Mouse (Mus musculus): ENCODE measurements around the gene Mtfmt. TPM values are rescaled to one million over a fixed set of nuclear protein-coding genes. Genes with fewer than 3 reads are reported as not detected.

Gene Mtfmt
- polyA plus RNA-seq, 1 experiment from 2014 or later: 14.6 TPM

DNA sequence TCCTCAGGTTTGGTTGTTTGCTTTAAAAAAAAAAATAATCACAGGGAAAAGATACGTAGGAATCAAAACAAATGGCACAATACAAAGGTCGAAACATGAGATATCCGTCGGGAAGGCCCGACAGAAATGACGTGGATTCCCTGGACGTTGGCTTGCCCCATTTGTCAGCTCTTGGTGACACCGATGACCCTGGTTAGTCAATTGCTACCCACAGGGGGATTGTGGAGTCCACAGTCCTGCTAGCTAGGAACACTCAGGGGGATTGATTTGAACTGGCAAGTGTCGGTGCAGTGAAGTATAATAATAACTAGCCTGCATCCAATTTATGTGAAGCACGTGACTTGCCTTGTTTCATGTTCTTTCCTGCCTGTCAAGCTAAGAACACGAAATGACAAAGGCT lies 32.1 kb downstream of the Mtfmt start:
- Histone ChIP-seq H3K27me3 (replicated peaks; ENCODE audit: control insufficient read depth, insufficient read depth, low read length) (no peaks in the 10 kb centered on the region), H3K9ac (ENCODE audit: low read depth, low read length) (no peak overlapping the region), H3K36me3 (ENCODE audit: control insufficient read depth, insufficient read depth, low read length) (peaks cover 32% of the 10 kb centered on the region), H3K27ac (replicated peaks; ENCODE audit: low read depth, low read length) (no peak overlapping the region), H3K4me3 (ENCODE audit: low read depth, low read length) (no peak overlapping the region), H3K4me2 (ENCODE audit: low read depth, low read length) (no peak overlapping the region), H3K9me3 (ENCODE audit: control insufficient read depth, low read length) (no peaks in the 10 kb centered on the region), H3K4me1 (ENCODE audit: control insufficient read depth, insufficient read depth, low read length) (peaks cover 6% of the 10 kb centered on the region; the same call in 1 of the 2 replicates)
- DNase-seq (ENCODE audit: low spot score) (peak; percentile 53), ATAC-seq (ENCODE audit: low read depth) (no peak)
- WGBS: 33% methylated on average over 11 of the region's 11 CpGs

DNA sequence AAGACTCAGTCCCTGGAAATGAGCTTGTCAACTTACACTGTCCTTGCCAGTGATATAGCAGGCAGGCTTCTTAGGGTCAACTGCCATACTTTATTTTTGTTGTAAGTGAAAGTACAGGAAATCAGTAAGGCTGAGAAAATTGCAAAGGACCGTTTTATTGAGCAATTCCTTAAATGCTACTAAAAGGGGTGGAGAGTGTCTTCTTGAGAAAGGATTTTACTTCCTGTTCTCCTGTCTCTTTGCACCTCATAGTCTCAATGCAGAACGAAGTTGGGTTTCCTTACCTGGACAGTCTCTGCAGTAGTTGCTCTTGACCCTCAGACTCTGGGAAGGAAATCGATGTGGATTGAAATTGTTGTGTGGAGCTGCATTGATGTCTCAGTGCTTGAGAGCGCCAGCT lies 37.2 kb downstream of the Mtfmt start:
- Histone ChIP-seq H3K9me3 (ENCODE audit: control insufficient read depth, low read length) (no peaks in the 10 kb centered on the region), H3K4me2 (ENCODE audit: low read depth, low read length) (no peak overlapping the region), H3K27ac (replicated peaks; ENCODE audit: low read depth, low read length) (no peak overlapping the region), H3K4me1 (ENCODE audit: control insufficient read depth, insufficient read depth, low read length) (peaks cover 3% of the 10 kb centered on the region; the same call in 1 of the 2 replicates), H3K36me3 (ENCODE audit: control insufficient read depth, insufficient read depth, low read length) (peaks cover 66% of the 10 kb centered on the region), H3K9ac (ENCODE audit: low read depth, low read length) (no peak overlapping the region), H3K27me3 (replicated peaks; ENCODE audit: control insufficient read depth, insufficient read depth, low read length) (no peaks in the 10 kb centered on the region), H3K4me3 (ENCODE audit: low read depth, low read length) (no peak overlapping the region)
- ATAC-seq (ENCODE audit: low read depth): no peak
- no peak for DNase-seq (ENCODE audit: low spot score)
- WGBS: 86% methylated on average over 4 of the region's 4 CpGs

DNA sequence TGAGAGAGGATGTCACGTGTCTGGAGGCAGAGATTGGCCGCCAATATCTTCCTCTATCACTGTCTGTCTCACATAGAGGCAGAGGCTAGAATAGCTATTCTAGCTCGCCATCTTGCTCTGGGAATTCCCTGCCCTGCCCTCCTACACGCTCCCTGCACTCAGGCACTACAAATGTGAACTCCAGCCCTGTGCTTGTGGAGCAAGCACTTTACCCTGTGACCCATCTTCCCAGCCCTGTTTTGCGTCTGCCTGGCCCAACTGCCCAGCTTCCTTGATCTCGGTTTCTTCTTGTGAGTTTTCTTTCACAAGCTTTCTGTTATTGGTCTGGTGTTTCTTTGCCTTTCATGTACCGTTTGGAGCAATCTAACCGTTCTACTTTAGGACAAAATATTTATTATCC lies 43.6 kb downstream of the Mtfmt start:
- no peaks in the 10 kb centered on the region for H3K4me1 ChIP-seq (ENCODE audit: control insufficient read depth, insufficient read depth, low read length)
- H3K36me3 ChIP-seq (ENCODE audit: control insufficient read depth, insufficient read depth, low read length): peaks cover 91% of the 10 kb centered on the region
- no peaks in the 10 kb centered on the region for H3K9me3 ChIP-seq (ENCODE audit: control insufficient read depth, low read length)
- 83% methylated on average over 8 of the region's 8 CpGs for WGBS
- no peaks in the 10 kb centered on the region for H3K27me3 ChIP-seq (replicated peaks; ENCODE audit: control insufficient read depth, insufficient read depth, low read length)
- no peak overlapping the region for H3K9ac ChIP-seq (ENCODE audit: low read depth, low read length)
- no peak overlapping the region for H3K4me3 ChIP-seq (ENCODE audit: low read depth, low read length)
- no peak overlapping the region for H3K4me2 ChIP-seq (ENCODE audit: low read depth, low read length)
- no peak overlapping the region for H3K27ac ChIP-seq (replicated peaks; ENCODE audit: low read depth, low read length)
- ATAC-seq (ENCODE audit: low read depth): no peak
- no peak for DNase-seq (ENCODE audit: low spot score)

GRCm38 (mm10) chr9:65480071-65480470 lies 44.5 kb downstream of the Mtfmt start:
- Histone ChIP-seq H3K4me3 (ENCODE audit: low read depth, low read length) (no peak overlapping the region), H3K27me3 (replicated peaks; ENCODE audit: control insufficient read depth, insufficient read depth, low read length) (no peaks in the 10 kb centered on the region), H3K4me2 (ENCODE audit: low read depth, low read length) (no peak overlapping the region), H3K9ac (ENCODE audit: low read depth, low read length) (no peak overlapping the region), H3K36me3 (ENCODE audit: control insufficient read depth, insufficient read depth, low read length) (peaks cover 92% of the 10 kb centered on the region), H3K4me1 (ENCODE audit: control insufficient read depth, insufficient read depth, low read length) (no peaks in the 10 kb centered on the region), H3K9me3 (ENCODE audit: control insufficient read depth, low read length) (no peaks in the 10 kb centered on the region), H3K27ac (replicated peaks; ENCODE audit: low read depth, low read length) (no peak overlapping the region)
- ATAC-seq (ENCODE audit: low read depth) (no peak), DNase-seq (ENCODE audit: low spot score) (no peak)
- 82% methylated on average over 5 of the region's 5 CpGs for WGBS

DNA sequence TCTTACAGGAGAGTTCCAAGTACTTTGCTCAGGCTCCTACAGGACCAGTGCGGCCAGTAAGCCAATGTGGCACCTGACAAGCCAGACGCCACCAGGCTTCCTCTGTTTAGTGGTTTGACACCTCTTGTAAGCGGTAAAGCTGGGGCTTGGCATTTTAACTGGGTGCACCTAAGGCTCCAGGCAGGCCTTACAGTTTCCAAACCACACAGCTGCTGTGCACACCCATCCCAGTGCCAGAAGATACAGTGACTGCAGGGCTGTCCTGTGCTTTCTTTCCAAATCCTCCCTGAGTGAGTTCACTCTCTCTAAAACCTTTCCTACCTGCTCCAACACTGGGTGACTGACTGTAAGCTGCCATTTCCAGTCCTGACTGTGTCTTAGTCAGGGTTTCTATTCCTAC lies 55.9 kb downstream of the Mtfmt start:
- Histone ChIP-seq H3K9ac (ENCODE audit: low read depth, low read length) (no peak overlapping the region), H3K9me3 (ENCODE audit: control insufficient read depth, low read length) (no peaks in the 10 kb centered on the region), H3K27me3 (replicated peaks; ENCODE audit: control insufficient read depth, insufficient read depth, low read length) (no peaks in the 10 kb centered on the region), H3K27ac (replicated peaks; ENCODE audit: low read depth, low read length) (no peak overlapping the region), H3K4me2 (ENCODE audit: low read depth, low read length) (no peak overlapping the region), H3K36me3 (ENCODE audit: control insufficient read depth, insufficient read depth, low read length) (peaks cover 17% of the 10 kb centered on the region), H3K4me1 (ENCODE audit: control insufficient read depth, insufficient read depth, low read length) (no peaks in the 10 kb centered on the region), H3K4me3 (ENCODE audit: low read depth, low read length) (no peak overlapping the region)
- WGBS: 93% methylated on average over 3 of the region's 3 CpGs
- DNase-seq (ENCODE audit: low spot score) (no peak), ATAC-seq (ENCODE audit: low read depth) (no peak)

GRCm38 (mm10) chr9:65492351-65492750 lies 56.8 kb downstream of the Mtfmt start:
- Histone ChIP-seq H3K9ac (ENCODE audit: low read depth, low read length) (no peak overlapping the region), H3K9me3 (ENCODE audit: control insufficient read depth, low read length) (no peaks in the 10 kb centered on the region), H3K4me1 (ENCODE audit: control insufficient read depth, insufficient read depth, low read length) (no peaks in the 10 kb centered on the region), H3K4me3 (ENCODE audit: low read depth, low read length) (no peak overlapping the region), H3K27me3 (replicated peaks; ENCODE audit: control insufficient read depth, insufficient read depth, low read length) (no peaks in the 10 kb centered on the region), H3K4me2 (ENCODE audit: low read depth, low read length) (no peak overlapping the region), H3K27ac (replicated peaks; ENCODE audit: low read depth, low read length) (no peak overlapping the region), H3K36me3 (ENCODE audit: control insufficient read depth, insufficient read depth, low read length) (peaks cover 8% of the 10 kb centered on the region)
- ATAC-seq (ENCODE audit: low read depth) (no peak), DNase-seq (ENCODE audit: low spot score) (no peak)
- 80% methylated on average over 2 of the region's 2 CpGs for WGBS

GRCm38 (mm10) chr9:65492851-65493250 lies 57.3 kb downstream of the Mtfmt start:
- Histone ChIP-seq H3K36me3 (ENCODE audit: control insufficient read depth, insufficient read depth, low read length) (0 out of 2 replicates have a peak, but pooled peaks cover 4% of the 10 kb centered on the region), H3K9me3 (ENCODE audit: control insufficient read depth, low read length) (no peaks in the 10 kb centered on the region), H3K27me3 (replicated peaks; ENCODE audit: control insufficient read depth, insufficient read depth, low read length) (no peaks in the 10 kb centered on the region), H3K4me1 (ENCODE audit: control insufficient read depth, insufficient read depth, low read length) (no peaks in the 10 kb centered on the region), H3K9ac (ENCODE audit: low read depth, low read length) (no peak overlapping the region), H3K4me2 (ENCODE audit: low read depth, low read length) (no peak overlapping the region), H3K4me3 (ENCODE audit: low read depth, low read length) (no peak overlapping the region), H3K27ac (replicated peaks; ENCODE audit: low read depth, low read length) (no peak overlapping the region)
- 91% methylated on average over 4 of the region's 4 CpGs for WGBS
- ATAC-seq (ENCODE audit: low read depth) (no peak), DNase-seq (ENCODE audit: low spot score) (no peak)

GRCm38 (mm10) chr9:65502146-65502545 lies 66.6 kb downstream of the Mtfmt start:
- Histone ChIP-seq H3K27ac (replicated peaks; ENCODE audit: low read depth, low read length) (no peak overlapping the region), H3K9ac (ENCODE audit: low read depth, low read length) (no peak overlapping the region), H3K9me3 (ENCODE audit: control insufficient read depth, low read length) (no peaks in the 10 kb centered on the region), H3K4me1 (ENCODE audit: control insufficient read depth, insufficient read depth, low read length) (no peaks in the 10 kb centered on the region), H3K36me3 (ENCODE audit: control insufficient read depth, insufficient read depth, low read length) (no peaks in the 10 kb centered on the region), H3K4me2 (ENCODE audit: low read depth, low read length) (no peak overlapping the region), H3K27me3 (replicated peaks; ENCODE audit: control insufficient read depth, insufficient read depth, low read length) (no peaks in the 10 kb centered on the region), H3K4me3 (ENCODE audit: low read depth, low read length) (no peak overlapping the region)
- 47% methylated on average over 8 of the region's 8 CpGs for WGBS
- DNase-seq (ENCODE audit: low spot score) (peak; percentile 69), ATAC-seq (ENCODE audit: low read depth) (no peak)
